Mouse (Mus musculus): ENCODE measurements at regions not wholly inside any gene's neighbourhood (a gene's known extent, or its start where the extent isn't known, plus 50 kb on each side); places are given as distances from the start of the nearest gene placed in this dataset.

DNA sequence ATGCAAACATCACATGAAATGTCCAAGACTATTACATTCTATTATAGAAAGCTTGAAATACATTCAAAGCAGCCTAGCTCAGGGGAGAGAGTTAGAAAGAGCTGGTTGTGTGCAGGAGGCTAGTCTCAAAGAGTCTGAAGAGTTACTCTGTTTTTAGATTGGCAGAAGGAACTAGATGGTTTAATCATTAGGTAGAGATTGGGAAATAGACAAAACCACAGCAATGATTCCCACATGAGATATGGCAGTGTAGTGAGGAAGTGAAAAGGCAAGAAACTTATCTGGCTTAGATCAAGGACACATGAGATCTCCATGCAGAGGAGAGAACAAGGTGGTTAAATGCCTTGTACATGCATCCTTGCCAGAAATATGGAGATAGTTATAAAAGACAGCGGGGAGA, 110.3 kb upstream of the Zfp804b start:
- TF ChIP-seq POLR2A (IDR thresholded peaks at IDR 0.05; ENCODE audit: control insufficient read depth in 1 of 2, insufficient read depth in 1 of 2, low read depth in 1 of 2, low read length in 2 of 2, poor library complexity in 1 of 2) (no peak), E2F4 (IDR thresholded peaks at IDR 0.05; ENCODE audit: borderline replicate concordance, low read depth, low read length) (no peak), EP300 (IDR thresholded peaks at IDR 0.05; ENCODE audit: low read depth in 1 of 2, low read length in 2 of 2) (no peak), CHD1 (IDR thresholded peaks at IDR 0.05; ENCODE audit: low read depth, low read length) (no peak), CTCF (IDR thresholded peaks at IDR 0.05 in 2 of 3, conservative IDR thresholded peaks at IDR 0.05 in 1 of 3; ENCODE audit: control insufficient read depth in 1 of 3, insufficient read depth in 1 of 3, low read depth in 2 of 3, low read length in 3 of 3, poor library complexity in 1 of 3, severe bottlenecking in 1 of 3) (no peak), SMC3 (IDR thresholded peaks at IDR 0.05; ENCODE audit: low read depth, low read length) (no peak), UBTF (IDR thresholded peaks at IDR 0.05; ENCODE audit: borderline replicate concordance, insufficient read depth, low read depth, low read length) (no peak)

Measured in MEL (cell line).